Mouse (Mus musculus) lung, adult 2 months (tissue): ENCODE results near the gene Nucb1.

Experiments
- CTCF ChIP-seq: fragments of 200-500 bp; IDR thresholded peaks from 2 replicates; pipeline ENCODE4 v1.5.1; 2011; ENCODE audit warnings: mild to moderate bottlenecking, low read length, control low read depth; ENCODE audit not compliant: insufficient read depth
- POLR2A ChIP-seq: fragments of 200-500 bp; IDR thresholded peaks from 2 replicates; pipeline ENCODE4 v1.6.1; 2011; ENCODE audit warnings: low read depth, mild to moderate bottlenecking, control low read depth, low read length, borderline replicate concordance; ENCODE audit errors: extremely low read depth

- TF ChIP-seq CTCF = no peak
- TF ChIP-seq POLR2A = no peak
Observed at GRCm38 (mm10) chr7:45558907-45559306, 48.7 kb upstream of the Nucb1 start.
